8 mouse cellular contexts compared by ENCODE assay signal in the genomic region with DNA sequence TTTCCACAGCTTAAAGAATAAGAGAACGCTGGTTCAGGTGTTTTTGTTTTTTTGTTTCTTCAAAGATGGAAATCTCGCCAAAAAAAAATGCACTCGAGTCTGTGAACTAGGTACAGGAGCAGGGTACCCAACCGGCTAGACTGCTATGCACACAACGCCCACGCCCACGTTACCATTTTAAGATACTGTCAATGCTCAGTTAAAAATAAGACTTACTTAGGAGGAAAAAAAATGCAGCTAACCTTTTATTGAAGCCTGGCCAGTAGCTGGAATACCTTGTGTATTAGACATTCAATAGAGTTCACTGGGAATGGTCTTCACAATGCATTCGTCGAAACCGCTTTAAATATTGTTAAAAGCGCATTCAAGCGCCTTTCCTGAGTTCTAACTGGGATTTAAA. TPM values are rescaled to one million over a fixed set of nuclear protein-coding genes. Genes with fewer than 3 reads are reported as not detected.
DNase-seq lines count a peak whose midpoint lies in the region; ATAC-seq lines count a peak whose summit lies in the region.
"Had no signal": no experiment of that assay in that cellular context is flagged by ENCODE, and none has a peak within 500 bp of the region (broad histone marks: within the 10 kb centered on the region; RNA-seq: fewer than 3 reads in every experiment).

No protein-coding gene starts in this region.

- intact Hi-C loops in left cerebral cortex, postnatal 14 days (cut with DNase I): loop anchor here (5.0 kb wide), 3 partner anchors 181 to 451 kb away; no protein-coding TSS in a partner anchor

- peak overlapping the region; percentile 76 for H3K4me3 ChIP-seq in lung, embryonic 15.5 days
- peak overlapping the region; percentile 100 for H3K4me3 ChIP-seq in forebrain, embryonic 12.5 days (replicated peaks)

- ATAC-seq in lung, embryonic 15.5 days (ENCODE audit: borderline replicate concordance, extremely low read depth, low FRiP score, low TSS enrichment): no peak
- ATAC-seq in forebrain, embryonic 12.5 days (ENCODE audit: low FRiP score): no peak
- ATAC-seq in megakaryocyte, adult 5-6 weeks (ENCODE audit: poor library complexity, severe bottlenecking): no peak

- H3K27ac ChIP-seq in lung, embryonic 15.5 days: no peak overlapping the region
- peak overlapping the region; percentile 97 for H3K27ac ChIP-seq in forebrain, embryonic 12.5 days

- no peaks in the 10 kb centered on the region for H3K36me3 ChIP-seq in lung, embryonic 15.5 days
- H3K36me3 ChIP-seq in forebrain, embryonic 12.5 days (replicated peaks): peaks cover 34% of the 10 kb centered on the region

- H3K9me3 ChIP-seq in lung, embryonic 15.5 days: no peaks in the 10 kb centered on the region
- H3K9me3 ChIP-seq in forebrain, embryonic 12.5 days: no peaks in the 10 kb centered on the region

- 7% methylated on average over 12 of the region's 12 CpGs for WGBS in lung, embryonic 15.5 days
- under 1% methylated on average over 12 of the region's 12 CpGs for WGBS in forebrain, embryonic 12.5 days

- H3K4me1 ChIP-seq in lung, embryonic 15.5 days: peaks cover 18% of the 10 kb centered on the region
- peaks cover 16% of the 10 kb centered on the region for H3K4me1 ChIP-seq in forebrain, embryonic 12.5 days

- H3K9ac ChIP-seq in lung, embryonic 15.5 days: no peak overlapping the region
- H3K9ac ChIP-seq in forebrain, embryonic 12.5 days: peak overlapping the region; percentile 99

- DNase-seq in lung, adult 18-20 months: no peak
- peak; percentile 57 to 61 for DNase-seq in left cerebral cortex, postnatal 14 days (ENCODE audit: low spot score in 2 of 2)
- DNase-seq in right cerebral cortex, postnatal 14 days: peak; percentile 46
- no peak for DNase-seq in gastrocnemius, postnatal 10 days

- H3K27me3 ChIP-seq in lung, embryonic 15.5 days: no peaks in the 10 kb centered on the region
- no peaks in the 10 kb centered on the region for H3K27me3 ChIP-seq in forebrain, embryonic 12.5 days

- peak overlapping the region; percentile 92 for H3K4me2 ChIP-seq in lung, embryonic 15.5 days
- H3K4me2 ChIP-seq in forebrain, embryonic 12.5 days: peak overlapping the region; percentile 66

RNA-seq across cellular contexts. Expression of a gene that starts 4.3 kb away (rescaled TPM):
- 33.2 and 34.9 TPM in 2 replicates for polyA plus RNA-seq in lung, embryonic 15.5 days (2015; fragmentation: Nextera tagmentation; extraction: Ambion mirVana)
- polyA plus RNA-seq in forebrain, embryonic 12.5 days (2016; fragmentation: Nextera tagmentation; extraction: Ambion mirVana): 701 and 760 TPM in 2 replicates
- 10 to 100 TPM; 15.1 to 18.1 TPM for total RNA-seq in left cerebral cortex, postnatal 14 days (2021)
- not detected in 2 replicates for total RNA-seq in megakaryocyte, adult 5-6 weeks (2015)
- not detected in 2 replicates for total RNA-seq in megakaryocyte, adult 5-6 weeks (2017)
- 1 to 10 TPM; 4.0 to 5.7 TPM for total RNA-seq in gastrocnemius, postnatal 10 days (2021)
- total RNA-seq: hematopoietic stem cell, adult 5-6 weeks had no signal

Comparison
In these comparisons a context has a peak if more than half of its experiments do, and no peak if none do; other contexts are left out.
1. DNase-seq: peak in left cerebral cortex, postnatal 14 days (2 of 2) and right cerebral cortex, postnatal 14 days (single experiment); none in lung, adult 18-20 months (0 of 2) and gastrocnemius, postnatal 10 days (single experiment).
2. RNA of a gene that starts 4.3 kb away (total RNA-seq): 15.1 to 18.1 TPM in left cerebral cortex, postnatal 14 days and 4.0 to 5.7 TPM in gastrocnemius, postnatal 10 days; not detected in megakaryocyte, adult 5-6 weeks; every median in the first group is over 4 times any median in the second.